Mouse (Mus musculus): Measurements from ENCODE around the gene Wdfy1. TPM values are rescaled to one million over a fixed set of nuclear protein-coding genes. Genes with fewer than 3 reads are reported as not detected.

Gene Wdfy1
- polyA plus RNA-seq, 1 experiment from 2014 or later, result 115 TPM

DNA sequence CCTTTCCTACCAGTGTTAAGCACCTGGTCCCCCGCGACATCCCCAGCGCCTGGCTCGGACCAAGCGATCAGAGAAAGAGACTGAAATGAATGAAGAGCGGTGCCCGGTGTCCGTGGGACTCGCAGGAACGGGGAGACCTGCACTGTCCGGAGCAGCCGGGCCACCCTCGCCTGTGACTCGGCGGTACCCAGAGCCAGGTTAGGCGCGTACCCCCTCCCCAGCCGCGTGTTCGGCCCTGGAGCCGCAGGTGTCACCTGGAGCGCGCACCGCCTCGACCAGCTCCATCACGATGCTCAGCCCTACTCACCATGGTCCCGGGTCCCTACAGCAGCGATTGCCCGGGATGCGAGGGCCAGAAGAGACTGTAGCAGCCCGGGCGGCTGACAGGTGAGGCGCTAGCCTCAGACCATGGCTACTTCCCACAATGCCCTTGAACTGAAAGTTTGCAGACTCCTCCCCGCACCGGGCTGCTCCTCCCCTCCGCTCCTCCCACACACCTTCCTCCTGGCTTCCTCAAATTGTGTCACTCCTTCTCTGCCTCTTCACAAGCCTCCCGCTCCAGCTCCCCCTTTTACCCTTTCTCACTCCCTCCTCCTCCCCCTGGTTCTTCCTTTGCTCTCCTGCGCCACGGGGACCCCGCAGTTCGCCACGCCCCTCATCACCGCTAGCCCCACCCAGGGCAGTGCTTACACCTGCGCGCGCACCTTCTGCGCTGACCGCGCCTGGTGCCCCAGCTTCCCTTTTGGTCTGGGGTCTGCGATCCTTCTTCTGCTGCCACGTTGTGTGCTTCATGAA is 104.2 kb downstream of the Wdfy1 start, which contains the start of gene Ap1s3:
Gene Ap1s3 (minus strand): TSS at position 430 of the 795 bp plus-strand sequence.
- peak; percentile 95 for ATAC-seq (ENCODE audit: low FRiP score, low read depth)
- H3K27ac ChIP-seq (replicated peaks), result no peak within 1 kb of the TSS
- WGBS, result under 1% methylated on average over 51 of the region's 51 CpGs

DNA sequence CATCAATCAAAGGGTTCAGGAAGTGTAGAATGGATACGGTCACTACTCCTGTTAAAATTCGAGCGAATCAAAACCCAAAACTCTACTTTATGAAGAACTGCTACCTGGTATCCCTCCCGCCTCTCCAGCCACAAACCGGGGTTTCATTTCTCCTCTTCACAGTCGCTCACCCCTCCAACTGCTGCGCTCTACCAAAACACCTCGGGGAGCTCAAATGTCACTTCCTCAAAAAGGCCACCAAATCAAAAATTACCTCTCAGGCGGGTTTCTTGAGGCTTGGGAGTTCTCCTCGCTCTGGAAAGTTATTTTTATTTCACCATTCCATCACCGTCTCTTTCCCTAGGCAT is 104.8 kb downstream of the Wdfy1 start:
- H3K4me3 ChIP-seq, result peak overlapping the region; percentile 59
- peak overlapping the region; percentile 54 for H3K9ac ChIP-seq
- no peaks in the 10 kb centered on the region for H3K9me3 ChIP-seq
- H3K4me1 ChIP-seq (replicated peaks), result peaks cover 13% of the 10 kb centered on the region
- no peaks in the 10 kb centered on the region for H3K36me3 ChIP-seq
- ATAC-seq (ENCODE audit: low FRiP score, low read depth), result no peak
- no peak overlapping the region for H3K27ac ChIP-seq (replicated peaks)
- peaks cover 30% of the 10 kb centered on the region for H3K27me3 ChIP-seq
- 3% methylated on average over 11 of the region's 11 CpGs for WGBS
- peak overlapping the region; percentile 100 for H3K4me2 ChIP-seq

More for the DNA sequence above, 104.2 kb downstream of the Wdfy1 start, which contains the start of gene Ap1s3:
- Histone ChIP-seq H3K4me1 (replicated peaks) (peaks cover 13% of the 10 kb centered on the region), H3K9me3 (no peaks in the 10 kb centered on the region), H3K9ac (peak within 1 kb of the TSS; percentile 54), H3K4me2 (peak within 1 kb of the TSS; percentile 100), H3K27me3 (peaks cover 30% of the 10 kb centered on the region), H3K36me3 (no peaks in the 10 kb centered on the region), H3K4me3 (peak within 1 kb of the TSS; percentile 59)

- Histone ChIP-seq H3K4me3 (no peak overlapping the region), H3K9me3 (no peaks in the 10 kb centered on the region), H3K36me3 (no peaks in the 10 kb centered on the region), H3K9ac (no peak overlapping the region), H3K4me2 (no peak overlapping the region), H3K27ac (replicated peaks) (no peak overlapping the region), H3K27me3 (peaks cover 30% of the 10 kb centered on the region), H3K4me1 (replicated peaks) (peaks cover 13% of the 10 kb centered on the region)
- 85% methylated on average over 9 of the region's 9 CpGs for WGBS
- no peak for ATAC-seq (ENCODE audit: low FRiP score, low read depth)
Measured at GRCm38 (mm10) chr1:79669419-79669974, 106.4 kb downstream of the Wdfy1 start.

DNA sequence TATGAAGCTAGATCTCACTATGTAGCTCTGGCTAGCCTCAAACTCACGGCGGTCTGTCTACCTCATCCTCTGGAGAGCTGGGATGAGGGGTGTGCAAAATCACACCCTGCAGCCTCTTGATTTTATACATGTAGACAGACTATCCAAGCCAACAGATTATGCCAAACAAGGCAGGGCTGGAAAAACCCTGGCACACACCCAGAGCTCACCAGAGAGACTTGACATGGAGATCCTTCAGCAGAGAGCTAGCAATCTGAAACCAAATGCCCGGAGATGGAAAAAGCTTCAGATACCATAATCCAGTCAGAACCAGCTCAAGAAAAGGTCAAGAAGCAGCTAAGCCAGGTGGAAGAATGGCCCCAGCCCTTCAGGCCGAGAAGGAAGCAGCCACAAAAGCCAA is 111.0 kb downstream of the Wdfy1 start:
- ATAC-seq (ENCODE audit: low FRiP score, low read depth), result no peak
- H3K4me2 ChIP-seq, result no peak overlapping the region
- no peaks in the 10 kb centered on the region for H3K9me3 ChIP-seq
- H3K36me3 ChIP-seq, result no peaks in the 10 kb centered on the region
- 89% methylated on average over 4 of the region's 4 CpGs for WGBS
- H3K27me3 ChIP-seq, result no peaks in the 10 kb centered on the region
- no peak overlapping the region for H3K27ac ChIP-seq (replicated peaks)
- H3K9ac ChIP-seq, result no peak overlapping the region
- no peaks in the 10 kb centered on the region for H3K4me1 ChIP-seq (replicated peaks)
- H3K4me3 ChIP-seq, result no peak overlapping the region

GRCm38 (mm10) chr1:79659598-79659997 is 116.3 kb downstream of the Wdfy1 start:
- Histone ChIP-seq H3K4me2 (no peak overlapping the region), H3K27ac (replicated peaks) (no peak overlapping the region), H3K9me3 (no peaks in the 10 kb centered on the region), H3K36me3 (no peaks in the 10 kb centered on the region), H3K4me1 (replicated peaks) (no peaks in the 10 kb centered on the region), H3K27me3 (no peaks in the 10 kb centered on the region), H3K9ac (no peak overlapping the region), H3K4me3 (no peak overlapping the region)
- WGBS, result 89% methylated on average over 7 of the region's 7 CpGs
- no peak for ATAC-seq (ENCODE audit: low FRiP score, low read depth)

GRCm38 (mm10) chr1:79657411-79657810 is 118.5 kb downstream of the Wdfy1 start:
- 74% methylated on average over 1 of the region's 1 CpGs for WGBS
- no peak overlapping the region for H3K4me2 ChIP-seq
- no peak for ATAC-seq (ENCODE audit: low FRiP score, low read depth)
- H3K36me3 ChIP-seq, result no peaks in the 10 kb centered on the region
- H3K4me1 ChIP-seq (replicated peaks), result no peaks in the 10 kb centered on the region
- no peak overlapping the region for H3K9ac ChIP-seq
- H3K27ac ChIP-seq (replicated peaks), result no peak overlapping the region
- no peaks in the 10 kb centered on the region for H3K9me3 ChIP-seq
- no peaks in the 10 kb centered on the region for H3K27me3 ChIP-seq
- H3K4me3 ChIP-seq, result no peak overlapping the region

- no peak overlapping the region for H3K4me3 ChIP-seq
- H3K9ac ChIP-seq, result no peak overlapping the region
- H3K27ac ChIP-seq (replicated peaks), result no peak overlapping the region
- no peaks in the 10 kb centered on the region for H3K4me1 ChIP-seq (replicated peaks)
- H3K27me3 ChIP-seq, result no peaks in the 10 kb centered on the region
- H3K36me3 ChIP-seq, result no peaks in the 10 kb centered on the region
- whole genome bisulfite sequencing, result 83% methylated on average over 4 of the region's 4 CpGs
- H3K9me3 ChIP-seq, result no peaks in the 10 kb centered on the region
- no peak overlapping the region for H3K4me2 ChIP-seq
- no peak for ATAC-seq (ENCODE audit: low FRiP score, low read depth)
Measured at GRCm38 (mm10) chr1:79655819-79656555, 120.0 kb downstream of the Wdfy1 start.

- ATAC-seq (ENCODE audit: low FRiP score, low read depth), result no peak
- H3K36me3 ChIP-seq, result no peaks in the 10 kb centered on the region
- no peaks in the 10 kb centered on the region for H3K4me1 ChIP-seq (replicated peaks)
- H3K9me3 ChIP-seq, result no peaks in the 10 kb centered on the region
- H3K27me3 ChIP-seq, result no peaks in the 10 kb centered on the region
- no peak overlapping the region for H3K4me2 ChIP-seq
- H3K27ac ChIP-seq (replicated peaks), result no peak overlapping the region
- H3K4me3 ChIP-seq, result no peak overlapping the region
- no peak overlapping the region for H3K9ac ChIP-seq
- 98% methylated on average over 2 of the region's 2 CpGs for WGBS
Measured at GRCm38 (mm10) chr1:79654948-79655347, 121.0 kb downstream of the Wdfy1 start.

Other genes with a start within 250 kb of the Wdfy1 start
- 0.09 and 0.12 TPM in 2 replicates for gene Ap1s3, start 104.2 kb downstream of the Wdfy1 start, polyA plus RNA-seq (2015; fragmentation: Nextera tagmentation; extraction: Ambion mirVana)
- 36.3 and 40.9 TPM in 2 replicates for gene Mrpl44, start 125 bp downstream of the Wdfy1 start, polyA plus RNA-seq (2015; fragmentation: Nextera tagmentation; extraction: Ambion mirVana)
- 272 and 313 TPM in 2 replicates for gene Serpine2, start 85.0 kb upstream of the Wdfy1 start, polyA plus RNA-seq (2015; fragmentation: Nextera tagmentation; extraction: Ambion mirVana)

Measured in hindbrain, embryonic 15.5 days (tissue).